Mouse (Mus musculus) MEL (cell line): ENCODE measurements at regions not wholly inside any gene's neighbourhood (a gene's known extent, or its start where the extent isn't known, plus 50 kb on each side); places are given as distances from the start of the nearest gene placed in this dataset.

Source experiments
- DNase-seq: peaks from one replicate; pipeline ENCODE4 v3.0.0; 2011; ENCODE audit warnings: low read depth, low spot score
- H3K27ac ChIP-seq: 2 replicates; pipeline ENCODE4 v1.5.1; 2012; ENCODE audit warnings: low read depth, mild to moderate bottlenecking, control low read depth, low read length, moderate library complexity; ENCODE audit not compliant: control insufficient read depth
- H3K27me3 ChIP-seq, 2 experiments: fragments of 150-350 bp in 1 of 2; sonication (generic) in 1 of 2; 2 replicates each; pipeline ENCODE4 v1.6.1; 2012; ENCODE audit warnings: low read length in 2 of 2, mild to moderate bottlenecking in 2 of 2, improper control_type of control experiment in 1 of 2, moderate library complexity in 1 of 2; ENCODE audit not compliant: insufficient read depth in 2 of 2, control insufficient read depth in 1 of 2
- H3K36me3 ChIP-seq, 2 experiments: 2 replicates each; pipeline ENCODE4 v1.6.1; 2012 to 2014; ENCODE audit warnings: low read length in 2 of 2, improper control_type of control experiment in 1 of 2, inconsistent platforms in 1 of 2, mild to moderate bottlenecking in 1 of 2; ENCODE audit not compliant: insufficient read depth in 2 of 2, control insufficient read depth in 1 of 2
- H3K4me1 ChIP-seq, 2 experiments: fragments of 150-350 bp in 1 of 2; sonication (generic) in 1 of 2; 2 replicates each; pipeline ENCODE4 v1.6.1; 2012; ENCODE audit warnings: low read length in 2 of 2, improper control_type of control experiment in 1 of 2, mild to moderate bottlenecking in 1 of 2; ENCODE audit not compliant: insufficient read depth in 2 of 2, control insufficient read depth in 1 of 2
- H3K4me3 ChIP-seq, 2 experiments: fragments of 150-350 bp in 1 of 2; sonication (generic) in 1 of 2; 2 replicates each; pipeline ENCODE4 v1.5.1; 2012; ENCODE audit warnings: low read depth in 2 of 2, low read length in 2 of 2, mild to moderate bottlenecking in 2 of 2, moderate library complexity in 2 of 2, control low read depth in 1 of 2, improper control_type of control experiment in 1 of 2; ENCODE audit not compliant: control insufficient read depth in 1 of 2, insufficient read depth in 1 of 2
- H3K79me2 ChIP-seq: 2 replicates; pipeline ENCODE4 v1.6.1; 2012; ENCODE audit warnings: mild to moderate bottlenecking, low read length, moderate library complexity; ENCODE audit not compliant: control insufficient read depth, poor library complexity, insufficient read depth
- H3K9ac ChIP-seq: 2 replicates; pipeline ENCODE4 v1.6.1; 2012; ENCODE audit warnings: low read depth, mild to moderate bottlenecking, control low read depth, low read length, moderate library complexity; ENCODE audit not compliant: control insufficient read depth, poor library complexity, severe bottlenecking
- H3K9me3 ChIP-seq: fragments of 150-350 bp; sonication (generic); replicated peaks from 2 replicates; pipeline ENCODE4 v1.6.1; 2012; ENCODE audit warnings: mild to moderate bottlenecking, low read length, improper control_type of control experiment, moderate library complexity; ENCODE audit not compliant: insufficient read depth
- CHD1 ChIP-seq: IDR thresholded peaks from 2 replicates; pipeline ENCODE4 v1.6.1; 2012; ENCODE audit warnings: low read depth, mild to moderate bottlenecking, inconsistent platforms, low read length, improper control_type of control experiment
- E2F4 ChIP-seq: IDR thresholded peaks from 2 replicates; pipeline ENCODE4 v1.6.1; 2011; ENCODE audit warnings: low read depth, low read length, improper control_type of control experiment, borderline replicate concordance
- ELF1 ChIP-seq: IDR thresholded peaks from 2 replicates; pipeline ENCODE4 v1.6.1; 2014; ENCODE audit warnings: low read depth, mild to moderate bottlenecking, inconsistent platforms, low read length, improper control_type of control experiment, moderate library complexity
- ETS1 ChIP-seq: IDR thresholded peaks from 2 replicates; pipeline ENCODE4 v1.6.1; 2012; ENCODE audit warnings: low read depth, mild to moderate bottlenecking, inconsistent platforms, low read length, improper control_type of control experiment, moderate library complexity
- GABPA ChIP-seq: IDR thresholded peaks from 2 replicates; pipeline ENCODE4 v1.6.1; 2012; ENCODE audit warnings: low read depth, mild to moderate bottlenecking, inconsistent platforms, low read length, improper control_type of control experiment, moderate library complexity
- JUND ChIP-seq: IDR thresholded peaks from 2 replicates; pipeline ENCODE4 v1.6.1; 2011; ENCODE audit warnings: low read depth, mild to moderate bottlenecking, improper control_type of control experiment, low read length
- KAT2A ChIP-seq: conservative IDR thresholded peaks from 2 replicates; pipeline ENCODE4 v1.6.1; 2012; ENCODE audit warnings: low read depth, low read length, improper control_type of control experiment, inconsistent platforms
- MAFK ChIP-seq: IDR thresholded peaks from 2 replicates; pipeline ENCODE4 v1.6.1; 2011; ENCODE audit warnings: low read depth, mild to moderate bottlenecking, low read length, improper control_type of control experiment, borderline replicate concordance
- MAX ChIP-seq: IDR thresholded peaks from 2 replicates; pipeline ENCODE4 v1.6.1; 2011; ENCODE audit warnings: low read length, improper control_type of control experiment
- MEF2A ChIP-seq: IDR thresholded peaks from 2 replicates; pipeline ENCODE4 v1.6.1; 2014; ENCODE audit warnings: low read depth, mild to moderate bottlenecking, inconsistent platforms, low read length, improper control_type of control experiment; ENCODE audit not compliant: poor library complexity, insufficient replicate concordance, severe bottlenecking; ENCODE audit errors: extremely low read depth
- NELFE ChIP-seq: IDR thresholded peaks from 2 replicates; pipeline ENCODE4 v1.6.1; 2011; ENCODE audit warnings: low read depth, low read length, improper control_type of control experiment
- NRF1 ChIP-seq: IDR thresholded peaks from 2 replicates; pipeline ENCODE4 v1.6.1; 2014; ENCODE audit warnings: low read depth, mild to moderate bottlenecking, inconsistent platforms, low read length, improper control_type of control experiment, moderate library complexity; ENCODE audit not compliant: poor library complexity, insufficient read depth, severe bottlenecking
- POLR2AphosphoS2 ChIP-seq: IDR thresholded peaks from 2 replicates; pipeline ENCODE4 v1.6.1; 2011; ENCODE audit warnings: low read length, improper control_type of control experiment
- TAL1 ChIP-seq: IDR thresholded peaks from 2 replicates; pipeline ENCODE4 v1.6.1; 2012; ENCODE audit warnings: mild to moderate bottlenecking, inconsistent platforms, low read length, moderate library complexity, mixed read lengths
- TCF12 ChIP-seq: IDR thresholded peaks from 2 replicates; pipeline ENCODE4 v1.6.1; 2014; ENCODE audit warnings: low read depth, mild to moderate bottlenecking, inconsistent platforms, low read length, improper control_type of control experiment, moderate library complexity
- UBTF ChIP-seq: IDR thresholded peaks from 2 replicates; pipeline ENCODE4 v1.6.1; 2012; ENCODE audit warnings: low read depth, mild to moderate bottlenecking, inconsistent platforms, low read length, improper control_type of control experiment, moderate library complexity, borderline replicate concordance; ENCODE audit not compliant: insufficient read depth
- USF1 ChIP-seq: IDR thresholded peaks from 2 replicates; pipeline ENCODE4 v1.6.1; 2014; ENCODE audit warnings: low read depth, mild to moderate bottlenecking, inconsistent platforms, low read length, improper control_type of control experiment, moderate library complexity
- ZKSCAN1 ChIP-seq: IDR thresholded peaks from 2 replicates; pipeline ENCODE4 v1.6.1; 2012; ENCODE audit warnings: low read depth, mild to moderate bottlenecking, inconsistent platforms, low read length, improper control_type of control experiment, moderate library complexity

GRCm38 (mm10) chrX:99328576-99328975 is 142.5 kb downstream of the Pja1 start:
- no peak overlapping the region for H3K9ac ChIP-seq
- no peak for TF ChIP-seq NELFE
- no peak for TF ChIP-seq POLR2AphosphoS2
- no peak for TF ChIP-seq TCF12
- no peak for TF ChIP-seq KAT2A
- TF ChIP-seq ETS1, result no peak
- no peak overlapping the region for H3K27ac ChIP-seq
- H3K36me3 ChIP-seq, result no peaks in the 10 kb centered on the region
- no peaks in the 10 kb centered on the region for H3K9me3 ChIP-seq
- H3K27me3 ChIP-seq, result no peaks in the 10 kb centered on the region
- no peak for DNase-seq
- H3K4me3 ChIP-seq, result no peak overlapping the region
- no peaks in the 10 kb centered on the region for H3K79me2 ChIP-seq
- no peaks in the 10 kb centered on the region for H3K4me1 ChIP-seq

GRCm38 (mm10) chrX:99326167-99326566 is 144.9 kb downstream of the Pja1 start:
- H3K79me2 ChIP-seq, result no peaks in the 10 kb centered on the region
- no peaks in the 10 kb centered on the region for H3K27me3 ChIP-seq
- no peaks in the 10 kb centered on the region for H3K9me3 ChIP-seq
- no peak for DNase-seq
- TF ChIP-seq UBTF (no peak), TCF12 (no peak), ELF1 (no peak), TAL1 (no peak), USF1 (no peak), CHD1 (no peak), MEF2A (no peak), KAT2A (no peak), MAFK (no peak), GABPA (no peak), JUND (no peak), NRF1 (no peak), ZKSCAN1 (no peak), E2F4 (no peak), MAX (no peak), ETS1 (no peak)
- TF ChIP-seq, all 39 proteins: peak for 0
- H3K4me1 ChIP-seq, result no peaks in the 10 kb centered on the region
- no peaks in the 10 kb centered on the region for H3K36me3 ChIP-seq
- H3K9ac ChIP-seq, result no peak overlapping the region
- H3K27ac ChIP-seq, result no peak overlapping the region
- H3K4me3 ChIP-seq, result no peak overlapping the region
